Comparison of ENCODE assay signal across 16 mouse cellular contexts in genomic region chr13:38941786-38942185, GRCm38 (mm10).
"Had no signal": no experiment of that assay in that cellular context is flagged by ENCODE, and none has a peak within 500 bp of the region (broad histone marks: within the 10 kb centered on the region; RNA-seq: fewer than 3 reads in every experiment).

No protein-coding gene starts in this region.

- H3K27ac ChIP-seq: midbrain, embryonic 10.5 days; midbrain, embryonic 12.5 days; neural tube, embryonic 12.5 days; stomach, embryonic 15.5 days; stomach, postnatal 0 days had no signal

- ATAC-seq: midbrain, embryonic 16.5 days had no signal

- H3K4me3 ChIP-seq: midbrain, embryonic 10.5 days; midbrain, embryonic 12.5 days; myocyte; neural tube, embryonic 12.5 days; stomach, embryonic 15.5 days had no signal

- DNase-seq: lung, adult 18-20 months; lung, embryonic 14.5 days; lung, postnatal 10 days; lung, postnatal 4 days; midbrain, embryonic 14.5 days; right cerebral cortex, postnatal 14 days; thymus, adult 18-20 months; thymus, postnatal 14 days; thymus, postnatal 36 days had no signal
